Mouse (Mus musculus) frontal cortex, adult (tissue): ENCODE results near the gene Mfsd2b.

Experiments used
- ATAC-seq: cut with Nextera tagmentation; 2 replicates; pipeline ENCODE4 v1.9.2; 2017; ENCODE audit warnings: mild to moderate bottlenecking, moderate library complexity, mixed read lengths; ENCODE audit not compliant: low TSS enrichment

Mfsd2b gene

DNA sequence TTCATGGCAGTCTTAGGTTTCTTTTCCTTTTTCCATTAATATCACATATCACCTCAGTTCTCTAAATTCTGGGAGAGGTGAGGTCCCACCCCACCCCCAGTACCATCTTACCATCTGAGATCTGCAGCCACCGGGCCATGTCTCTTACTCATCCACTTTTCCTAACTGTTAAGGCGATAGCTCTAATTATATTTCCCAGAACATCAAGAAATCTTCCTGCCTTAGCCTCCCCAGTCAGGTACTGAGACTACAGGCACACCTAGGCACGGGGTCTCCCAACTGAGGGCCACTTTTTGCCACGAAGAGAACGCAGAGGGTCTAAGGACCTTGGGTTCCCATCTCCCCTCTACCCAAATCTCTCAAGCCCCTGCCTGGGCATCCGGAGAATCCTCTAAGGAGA is 628 bp downstream of the Mfsd2b start:
- no peak for ATAC-seq

GRCm38 (mm10) chr12:4872983-4873477 is 1.1 kb downstream of the Mfsd2b start:
- ATAC-seq, result no peak

DNA sequence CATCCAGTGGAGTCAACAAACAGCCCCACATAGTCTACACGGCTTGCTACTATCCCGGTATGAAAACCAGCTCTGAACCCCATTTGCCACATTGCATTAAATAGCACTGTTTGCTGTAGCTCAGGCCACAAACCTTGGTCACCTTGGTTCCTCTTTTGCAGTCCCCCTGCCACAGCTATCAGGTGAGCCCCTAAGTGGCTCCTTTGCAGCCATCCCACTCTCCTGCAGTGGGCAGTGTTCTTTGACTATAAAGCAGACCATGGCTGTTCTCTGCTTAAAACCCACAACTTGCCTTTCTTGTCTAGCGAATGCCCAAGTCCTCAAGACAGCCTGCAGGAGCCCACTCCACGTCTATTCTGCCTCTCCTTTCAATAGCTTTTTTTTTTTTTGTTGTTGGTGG is 1.9 kb downstream of the Mfsd2b start:
- ATAC-seq, result no peak

DNA sequence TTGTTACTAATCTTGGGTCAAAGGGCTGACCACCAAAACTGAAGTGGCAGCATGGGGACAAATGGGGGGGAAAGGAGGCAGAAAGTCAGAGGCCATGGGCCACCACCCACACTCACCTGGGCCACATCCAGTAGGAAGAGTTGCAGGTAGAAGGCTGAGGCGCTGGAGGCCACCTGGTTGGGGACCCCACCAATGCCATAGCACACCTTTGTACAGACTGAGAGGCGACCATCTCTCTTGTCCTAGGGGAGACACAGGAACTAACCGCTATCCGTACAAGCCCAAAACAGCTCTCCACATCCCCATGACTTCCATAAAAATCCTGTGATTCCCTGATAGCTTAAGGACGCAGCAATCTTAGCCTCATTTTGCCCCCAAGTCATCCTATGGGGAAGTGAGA is 2.9 kb downstream of the Mfsd2b start:
- no peak for ATAC-seq

- no peak for ATAC-seq
Measured at GRCm38 (mm10) chr12:4868924-4869323, 5.2 kb downstream of the Mfsd2b start.

DNA sequence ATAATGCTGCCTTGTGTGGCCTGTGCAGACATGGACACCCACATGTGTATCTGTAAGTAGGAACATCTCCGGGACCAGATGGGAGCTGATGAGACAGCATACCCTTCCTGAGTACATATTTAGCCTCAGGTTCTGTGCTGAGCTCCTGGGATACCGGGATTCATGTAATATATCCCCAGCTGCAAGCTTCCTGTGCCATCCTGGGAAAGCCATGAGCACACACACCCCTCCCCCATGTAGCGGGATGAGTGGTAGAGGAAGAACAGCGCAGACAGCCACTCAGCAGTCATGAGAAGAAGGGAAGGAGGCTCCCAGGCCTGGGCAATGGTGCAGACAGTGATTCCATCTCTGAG is 9.8 kb downstream of the Mfsd2b start:
- ATAC-seq, result peak; percentile 77

DNA sequence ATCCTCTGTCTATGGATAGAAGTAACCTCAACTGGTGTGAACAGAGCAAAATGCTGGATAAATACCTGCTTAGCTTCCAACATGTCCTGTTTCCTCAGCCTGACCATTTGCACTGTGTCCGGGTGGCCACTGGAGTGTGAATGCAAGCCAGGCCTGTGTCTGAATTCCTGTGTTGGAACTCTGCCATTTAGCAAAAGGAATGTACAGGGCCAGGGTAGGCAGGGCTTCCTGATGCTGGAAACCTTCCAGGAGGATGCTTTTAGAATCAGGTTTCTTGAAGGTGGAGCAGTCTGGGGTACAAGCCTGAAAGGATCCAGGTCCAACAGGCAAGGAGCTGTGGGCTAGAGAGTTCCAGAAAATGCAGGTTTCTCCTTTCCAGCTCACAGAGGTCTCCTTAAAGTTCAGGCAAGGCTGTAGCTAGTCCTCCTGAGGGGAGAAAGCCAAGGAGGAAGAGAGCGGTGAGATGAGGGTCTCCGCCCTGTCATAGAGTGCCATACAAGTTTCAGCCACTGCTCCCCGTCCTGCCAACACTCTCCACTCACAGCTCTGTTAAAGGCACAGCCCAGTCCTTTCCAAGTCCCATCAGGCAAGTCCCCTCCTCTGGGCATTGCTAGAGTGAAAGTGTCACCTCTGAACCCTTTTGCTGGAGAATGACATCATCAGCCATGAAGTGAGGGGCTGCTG is 10.4 kb downstream of the Mfsd2b start:
- peak; percentile 13; the same call in 1 of the 2 replicates for ATAC-seq

GRCm38 (mm10) chr12:4862672-4863071 is 11.5 kb downstream of the Mfsd2b start:
- no peak for ATAC-seq

DNA sequence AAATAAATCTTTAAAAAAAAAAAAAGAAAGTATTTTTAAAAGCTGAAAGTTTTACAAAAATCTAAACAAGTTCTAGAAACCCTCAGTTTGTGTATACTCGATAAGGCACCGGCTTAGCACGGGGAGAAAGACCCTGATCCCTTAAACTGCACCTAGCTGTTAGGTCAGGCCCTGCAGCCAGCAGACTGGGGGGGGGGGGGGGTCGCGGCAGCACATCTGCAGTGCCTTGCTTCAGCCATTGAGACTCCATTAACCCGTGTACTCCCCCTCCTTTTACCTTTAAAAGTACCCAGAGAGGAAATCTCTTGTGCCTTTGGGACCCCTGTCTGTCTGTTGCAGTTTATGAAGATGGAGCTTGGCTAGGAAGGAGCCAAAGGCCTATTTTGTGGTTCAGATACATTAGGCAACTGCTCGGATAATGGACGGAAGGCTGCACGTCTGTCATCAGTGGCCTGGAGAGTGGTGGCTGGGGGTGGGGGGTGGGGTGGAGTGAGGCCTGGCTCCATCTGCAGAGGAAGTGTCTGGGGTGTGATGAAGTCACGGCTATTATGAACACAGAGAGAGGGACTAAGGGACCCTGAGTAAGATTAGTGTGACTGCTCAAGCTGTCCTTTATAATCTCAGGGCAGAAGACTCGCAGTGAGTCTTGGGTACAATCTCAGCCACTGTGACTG is 14.8 kb downstream of the Mfsd2b start:
- no peak for ATAC-seq

DNA sequence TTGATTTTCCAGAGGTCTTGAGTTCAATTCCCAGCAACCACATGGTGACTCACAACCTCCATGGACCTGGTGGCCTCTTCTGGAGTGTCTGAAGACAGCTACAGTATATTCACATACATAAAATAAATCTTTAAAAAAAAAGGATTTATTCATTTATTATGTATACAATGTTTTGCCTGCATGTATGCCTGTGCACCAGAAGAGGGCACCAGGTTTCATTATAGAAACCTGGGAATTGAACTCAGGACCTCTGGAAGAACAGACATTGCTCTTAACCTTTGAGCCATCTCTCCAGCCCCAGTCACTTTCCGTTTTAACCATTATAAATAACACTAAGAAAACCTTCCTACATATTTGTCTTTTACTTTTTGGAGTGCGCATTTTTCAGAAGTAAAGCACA is 17.3 kb downstream of the Mfsd2b start:
- ATAC-seq, result no peak

DNA sequence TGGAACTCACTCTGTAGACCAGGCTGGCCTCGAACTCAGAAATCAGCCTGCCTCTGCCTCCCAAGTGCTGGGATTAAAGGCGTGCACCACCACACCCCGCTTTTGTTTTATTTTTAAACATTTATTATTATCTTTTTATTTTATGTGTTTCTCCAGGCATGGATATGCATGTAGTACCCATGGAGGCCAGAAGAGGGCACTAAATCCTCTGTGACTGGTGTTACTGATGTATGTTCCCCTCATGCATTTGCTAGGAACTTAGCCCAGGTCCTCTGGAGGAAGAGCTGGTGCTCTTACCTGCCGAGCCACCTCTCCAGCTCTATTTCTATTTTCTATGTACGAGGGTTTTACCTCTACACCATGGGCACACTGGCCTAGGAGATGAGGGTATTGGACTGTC is 18.0 kb downstream of the Mfsd2b start:
- no peak for ATAC-seq

DNA sequence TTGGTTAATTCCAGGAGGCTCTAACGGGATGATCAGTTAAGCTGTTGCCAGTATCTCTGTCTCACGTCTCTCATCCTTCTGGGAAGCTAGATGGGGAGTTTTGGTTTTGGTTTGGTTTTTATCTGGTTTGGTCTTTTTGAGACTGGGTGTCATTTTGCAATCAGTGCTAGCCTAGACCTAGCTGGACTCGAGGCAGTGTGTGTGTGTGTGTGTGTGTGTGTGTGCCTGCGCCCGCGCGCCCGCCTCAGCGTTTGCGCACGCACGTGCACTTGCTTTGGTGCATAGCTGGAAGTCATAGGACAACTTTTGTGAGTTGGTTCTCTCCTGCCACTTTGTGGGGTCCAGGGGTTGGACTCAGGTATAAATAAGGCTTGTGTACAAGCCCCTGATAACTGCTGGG is 30.4 kb downstream of the Mfsd2b start:
- no peak for ATAC-seq

DNA sequence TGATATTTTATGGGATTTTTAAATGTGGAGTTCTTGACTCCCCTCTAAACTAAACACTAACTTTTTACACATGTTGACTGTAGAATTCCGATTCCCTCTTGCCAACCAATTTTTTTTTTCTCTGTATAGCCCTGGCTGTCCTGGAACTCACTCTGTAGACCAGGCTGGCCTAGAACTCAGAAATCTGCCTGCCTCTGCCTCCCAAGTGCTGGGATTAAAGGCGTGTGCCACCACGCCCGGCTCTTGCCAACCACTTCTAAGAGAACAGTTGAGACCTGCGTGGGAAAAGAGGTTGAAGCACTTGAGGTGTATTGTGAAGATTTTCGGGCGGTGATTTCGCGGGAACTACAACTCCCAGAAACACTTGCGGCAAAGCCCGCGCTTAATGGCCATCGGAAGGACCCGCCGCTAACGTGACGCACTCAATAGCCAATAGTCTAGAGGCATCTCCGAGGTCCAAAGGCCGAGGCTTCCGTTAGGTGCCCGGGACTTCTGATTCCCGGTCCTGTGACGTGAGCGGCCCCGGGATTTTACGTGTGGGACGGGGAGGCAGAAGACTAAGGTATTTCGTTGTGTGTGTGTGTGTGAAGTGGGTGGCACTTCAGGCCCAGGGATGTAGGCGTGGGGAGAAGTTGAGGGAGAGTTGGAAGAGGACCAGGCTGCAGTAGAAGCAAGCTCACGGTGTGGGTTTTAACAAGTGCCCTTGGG is 31.1 kb downstream of the Mfsd2b start, which contains the start of gene Wdcp:
TSS of gene Wdcp (plus strand) at position 414 of the 708 bp plus-strand sequence.
- ATAC-seq, result peak; percentile 87

DNA sequence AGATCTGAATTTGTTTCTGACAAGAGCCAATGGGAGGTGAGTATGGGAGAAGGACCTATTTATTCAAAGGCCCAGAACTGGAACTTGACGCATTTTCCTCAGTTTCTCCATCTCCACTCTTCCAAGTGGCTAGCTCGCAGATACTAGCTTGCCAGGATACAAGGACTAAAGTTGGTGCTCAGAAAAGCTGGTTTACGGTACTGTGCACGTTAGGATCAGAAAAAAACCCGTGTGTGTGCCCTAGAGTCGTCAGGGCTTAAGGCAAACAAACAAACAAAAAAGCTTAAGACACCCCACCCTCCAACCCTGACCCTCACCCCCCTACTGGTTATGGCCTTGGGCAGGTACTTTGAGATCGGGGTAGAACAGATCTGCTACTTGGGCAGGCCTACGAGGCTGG is 31.7 kb downstream of the Mfsd2b start:
- no peak for ATAC-seq

GRCm38 (mm10) chr12:4841392-4841887 is 32.7 kb downstream of the Mfsd2b start, which contains the start of gene Fkbp1b:
Gene Fkbp1b, minus strand, starts transcription at chr12:4841591.
- peak; percentile 20 for ATAC-seq

- ATAC-seq, result no peak
Measured at GRCm38 (mm10) chr12:4840741-4841140, 33.4 kb downstream of the Mfsd2b start.

DNA sequence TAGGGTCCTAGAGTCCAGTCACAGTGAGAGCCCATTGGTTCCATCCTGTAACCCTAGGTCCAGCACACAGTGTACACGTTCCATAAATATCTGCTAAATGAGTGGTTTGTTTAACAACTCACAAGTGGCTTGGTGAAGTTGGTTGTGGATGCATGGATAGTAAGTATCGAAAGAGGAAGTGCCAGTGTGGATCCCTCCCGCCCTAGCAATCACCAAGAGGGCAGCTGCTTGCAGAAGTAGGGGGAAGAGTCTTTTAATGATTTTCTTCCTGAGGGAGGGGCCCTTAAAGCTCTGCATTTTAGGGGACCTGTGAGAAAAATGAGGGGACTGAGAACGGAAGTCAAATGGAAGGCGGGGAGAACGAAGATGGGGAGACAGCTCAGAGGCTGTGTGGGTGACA is 34.1 kb downstream of the Mfsd2b start:
- ATAC-seq, result no peak

DNA sequence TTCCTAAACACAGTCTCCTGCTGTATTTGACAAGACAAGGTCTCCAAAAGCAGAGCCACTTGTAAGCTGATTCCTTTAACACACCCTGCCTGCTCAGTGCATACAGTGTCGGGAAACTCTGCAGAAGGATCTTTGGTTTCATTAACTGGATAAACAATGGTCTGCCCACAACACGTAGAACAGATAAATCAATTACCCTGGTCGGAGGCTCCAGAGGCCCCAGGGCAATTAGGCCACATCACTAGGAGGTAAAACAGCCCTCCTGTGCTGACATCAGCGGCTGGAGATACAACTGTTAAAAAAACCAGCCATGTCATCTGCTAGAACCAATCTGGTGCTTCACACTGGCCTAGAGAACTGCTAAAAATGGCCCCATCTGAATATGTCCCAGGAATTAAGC is 37.2 kb downstream of the Mfsd2b start:
- ATAC-seq, result 0 out of 2 replicates have a peak, but pooled peaks have one; percentile 21

- no peak for ATAC-seq
Measured at GRCm38 (mm10) chr12:4827256-4827655, 46.9 kb downstream of the Mfsd2b start.

GRCm38 (mm10) chr12:4817361-4818101 is 56.6 kb downstream of the Mfsd2b start, which contains the start of gene Sf3b6:
Gene Sf3b6, plus strand, starts transcription at chr12:4817544.
- peak; percentile 96 for ATAC-seq

DNA sequence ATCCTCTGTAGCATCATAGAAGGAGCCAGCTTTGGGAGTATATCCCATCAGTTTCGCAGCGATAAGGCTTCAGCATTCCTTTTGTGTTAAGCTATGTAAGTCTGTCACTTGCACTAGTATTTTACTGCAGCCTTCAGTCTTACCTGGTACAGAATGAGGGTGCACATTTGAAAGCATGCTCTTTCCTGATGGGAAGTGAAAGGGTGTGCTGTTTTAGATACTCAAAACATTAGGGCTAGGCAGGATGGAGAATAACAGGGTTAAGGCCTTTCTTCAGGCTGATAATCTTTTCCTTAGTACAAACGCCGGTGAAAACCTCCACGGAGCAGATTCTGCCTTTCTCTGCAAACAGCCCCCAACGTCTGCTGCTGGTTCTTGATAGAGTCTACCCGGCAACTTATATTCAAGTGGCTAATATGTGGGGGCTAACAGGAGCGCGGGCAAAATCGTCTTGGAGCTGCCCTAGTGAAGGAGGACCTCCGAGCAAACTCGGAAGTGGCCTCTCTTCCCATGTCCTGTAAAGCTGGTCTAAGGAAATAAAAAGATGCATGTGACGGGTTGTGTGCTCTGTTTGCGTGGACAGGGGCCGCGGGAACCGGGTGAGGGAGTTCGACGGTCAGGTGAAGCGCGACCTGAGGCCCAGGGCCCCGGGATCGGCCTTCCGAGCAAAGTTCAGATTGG is 57.3 kb downstream of the Mfsd2b start:
- peak; percentile 72 for ATAC-seq
